Mouse (Mus musculus): ENCODE results near the gene Esrrg. TPM values are rescaled to one million over a fixed set of nuclear protein-coding genes. Genes with fewer than 3 reads are reported as not detected.
A peak's percentile ranks its signal among the peaks of the same experiment; 100 is the strongest.

Gene Esrrg
- polyA plus RNA-seq, 1 experiment from 2014 or later = 5.3 TPM

- H3K4me3 ChIP-seq (replicated peaks) = peak overlapping the region; percentile 47
- H3K4me1 ChIP-seq (replicated peaks) = peaks cover 36% of the 10 kb centered on the region
- no peak overlapping the region for H3K27ac ChIP-seq
- peaks cover 48% of the 10 kb centered on the region for H3K27me3 ChIP-seq (replicated peaks)
- no peak overlapping the region for H3K9ac ChIP-seq
- no peaks in the 10 kb centered on the region for H3K9me3 ChIP-seq
- H3K4me2 ChIP-seq (replicated peaks) = peak overlapping the region; percentile 98
- 3% methylated on average over 16 of the region's 16 CpGs for WGBS
- no peaks in the 10 kb centered on the region for H3K36me3 ChIP-seq
- ATAC-seq = peak; percentile 24; the same call in 1 of the 2 replicates
Observed at GRCm38 (mm10) chr1:187609853-187610230, 1.3 kb downstream of the Esrrg start.

DNA sequence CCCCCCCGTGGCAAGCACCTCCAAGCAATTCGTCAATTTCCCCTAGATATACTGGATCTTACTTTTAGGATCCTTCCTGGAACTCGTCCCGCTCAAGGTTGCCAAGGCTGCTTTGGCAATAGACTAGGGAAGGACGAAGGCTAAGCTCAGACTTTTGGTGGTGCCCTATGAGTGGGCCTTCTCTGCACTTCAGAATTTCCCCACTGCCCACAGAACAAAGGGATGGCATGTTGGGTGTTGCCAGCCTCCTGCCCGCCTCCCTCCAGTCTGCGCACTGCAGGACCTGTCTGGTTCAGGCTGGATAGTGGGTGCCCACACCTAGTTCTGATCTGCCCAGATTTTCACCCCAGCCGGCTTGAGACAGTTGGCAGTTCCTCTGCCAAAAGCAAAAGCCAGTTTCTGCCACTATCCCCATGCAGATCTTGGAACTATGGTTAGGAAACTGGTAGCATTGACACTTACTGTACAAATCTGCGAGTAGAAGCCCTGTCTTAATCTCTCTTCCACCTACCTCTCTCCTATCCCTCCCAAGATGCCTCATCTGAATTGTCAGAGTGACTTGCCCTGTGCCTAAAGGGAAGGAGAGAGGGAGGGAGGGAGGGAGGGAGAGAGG is 1.9 kb downstream of the Esrrg start:
- Histone ChIP-seq H3K27ac (no peak overlapping the region), H3K4me1 (replicated peaks) (peaks cover 32% of the 10 kb centered on the region), H3K4me2 (replicated peaks) (peak overlapping the region; percentile 98), H3K4me3 (replicated peaks) (no peak overlapping the region; the same call in 1 of the 2 replicates), H3K36me3 (no peaks in the 10 kb centered on the region), H3K9ac (no peak overlapping the region), H3K9me3 (no peaks in the 10 kb centered on the region), H3K27me3 (replicated peaks) (peaks cover 46% of the 10 kb centered on the region)
- no peak for ATAC-seq
- WGBS = 51% methylated on average over 8 of the region's 9 CpGs

- ATAC-seq = no peak
- Histone ChIP-seq H3K9ac (no peak overlapping the region), H3K36me3 (no peaks in the 10 kb centered on the region), H3K27ac (no peak overlapping the region), H3K9me3 (no peaks in the 10 kb centered on the region), H3K27me3 (replicated peaks) (peaks cover 31% of the 10 kb centered on the region), H3K4me3 (replicated peaks) (no peak overlapping the region), H3K4me1 (replicated peaks) (peaks cover 29% of the 10 kb centered on the region), H3K4me2 (replicated peaks) (no peak overlapping the region)
- WGBS = 41% methylated on average over 5 of the region's 5 CpGs
Observed at GRCm38 (mm10) chr1:187611925-187612324, 3.3 kb downstream of the Esrrg start.

DNA sequence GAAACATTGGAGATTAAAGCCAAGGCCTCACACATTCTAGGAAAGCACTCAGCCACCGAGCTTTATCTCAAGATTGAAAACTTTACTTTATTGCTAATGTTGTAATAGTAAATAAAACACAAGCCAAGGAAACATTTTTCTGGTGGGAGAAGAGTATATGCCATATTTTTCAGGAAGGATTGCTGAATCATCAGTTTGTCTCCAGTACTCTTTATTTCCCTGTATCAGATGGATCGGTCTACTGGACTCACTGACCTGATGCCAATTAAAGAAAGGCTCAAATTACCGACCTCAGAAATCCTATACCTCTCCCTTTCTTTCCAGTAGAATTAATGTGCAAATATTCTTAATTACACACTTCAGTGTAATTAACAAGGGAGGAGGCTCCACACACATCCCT is 4.7 kb downstream of the Esrrg start:
- WGBS = 69% methylated on average over 3 of the region's 3 CpGs
- no peak overlapping the region for H3K4me3 ChIP-seq (replicated peaks)
- H3K27me3 ChIP-seq (replicated peaks) = peaks cover 22% of the 10 kb centered on the region
- H3K9me3 ChIP-seq = no peaks in the 10 kb centered on the region
- no peak overlapping the region for H3K4me2 ChIP-seq (replicated peaks)
- H3K36me3 ChIP-seq = no peaks in the 10 kb centered on the region
- peaks cover 18% of the 10 kb centered on the region for H3K4me1 ChIP-seq (replicated peaks)
- ATAC-seq = no peak
- H3K27ac ChIP-seq = no peak overlapping the region
- no peak overlapping the region for H3K9ac ChIP-seq

DNA sequence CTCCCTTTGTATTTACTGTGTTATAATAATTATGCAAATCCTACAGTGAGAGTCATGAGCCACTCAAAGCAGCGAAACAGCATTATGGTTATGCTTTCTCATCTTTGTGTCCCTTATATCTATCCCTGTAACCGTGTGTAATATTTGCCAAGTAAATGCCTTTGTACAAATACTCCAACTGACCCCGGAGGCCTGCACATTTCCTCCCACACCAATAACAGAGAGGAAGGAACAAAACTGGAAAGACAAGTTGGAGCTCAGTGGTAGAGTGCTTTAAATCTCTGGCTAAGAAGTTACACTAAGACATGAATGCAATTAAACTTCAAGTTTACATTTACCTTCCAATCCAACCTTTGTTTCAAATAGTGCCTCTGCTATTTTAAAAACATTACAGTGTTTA is 15.4 kb downstream of the Esrrg start:
- no peaks in the 10 kb centered on the region for H3K36me3 ChIP-seq
- H3K9me3 ChIP-seq = no peaks in the 10 kb centered on the region
- H3K4me3 ChIP-seq (replicated peaks) = no peak overlapping the region
- H3K9ac ChIP-seq = no peak overlapping the region
- no peak overlapping the region for H3K27ac ChIP-seq
- H3K27me3 ChIP-seq (replicated peaks) = no peaks in the 10 kb centered on the region
- no peaks in the 10 kb centered on the region for H3K4me1 ChIP-seq (replicated peaks)
- WGBS = 49% methylated on average over 3 of the region's 3 CpGs
- no peak overlapping the region for H3K4me2 ChIP-seq (replicated peaks)
- peak; percentile 71; the same call in 1 of the 2 replicates for ATAC-seq

DNA sequence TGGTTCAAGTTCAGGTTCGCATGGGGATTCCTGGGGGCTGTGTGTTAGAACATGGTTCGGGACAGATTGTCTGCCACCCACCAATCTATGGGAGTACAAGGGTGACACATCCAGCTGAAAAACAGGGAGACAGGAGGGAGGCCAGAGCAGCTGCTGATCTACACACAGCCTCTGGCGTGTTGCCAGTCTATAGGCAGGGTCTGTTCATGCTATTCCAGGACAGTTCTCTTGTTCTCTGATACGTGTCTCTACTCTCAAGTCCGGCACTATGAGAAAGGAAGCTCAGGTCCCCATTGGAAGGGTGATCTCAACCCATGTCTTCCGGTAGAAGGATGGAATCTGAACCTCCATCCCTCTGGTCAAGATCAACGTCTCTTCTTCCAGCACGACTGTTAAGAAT is 21.8 kb downstream of the Esrrg start:
- Histone ChIP-seq H3K4me2 (replicated peaks) (no peak overlapping the region), H3K9ac (no peak overlapping the region), H3K9me3 (no peaks in the 10 kb centered on the region), H3K27ac (no peak overlapping the region), H3K4me3 (replicated peaks) (no peak overlapping the region), H3K4me1 (replicated peaks) (no peaks in the 10 kb centered on the region), H3K36me3 (no peaks in the 10 kb centered on the region), H3K27me3 (replicated peaks) (no peaks in the 10 kb centered on the region)
- WGBS = 72% methylated on average over 8 of the region's 8 CpGs
- no peak for ATAC-seq

GRCm38 (mm10) chr1:187631486-187631885 is 22.9 kb downstream of the Esrrg start:
- 92% methylated on average over 8 of the region's 8 CpGs for WGBS
- Histone ChIP-seq H3K36me3 (no peaks in the 10 kb centered on the region), H3K4me3 (replicated peaks) (no peak overlapping the region), H3K9ac (no peak overlapping the region), H3K4me1 (replicated peaks) (no peaks in the 10 kb centered on the region), H3K4me2 (replicated peaks) (no peak overlapping the region), H3K9me3 (no peaks in the 10 kb centered on the region), H3K27ac (no peak overlapping the region), H3K27me3 (replicated peaks) (no peaks in the 10 kb centered on the region)
- no peak for ATAC-seq

GRCm38 (mm10) chr1:187645258-187645657 is 36.7 kb downstream of the Esrrg start:
- H3K4me2 ChIP-seq (replicated peaks) = no peak overlapping the region

DNA sequence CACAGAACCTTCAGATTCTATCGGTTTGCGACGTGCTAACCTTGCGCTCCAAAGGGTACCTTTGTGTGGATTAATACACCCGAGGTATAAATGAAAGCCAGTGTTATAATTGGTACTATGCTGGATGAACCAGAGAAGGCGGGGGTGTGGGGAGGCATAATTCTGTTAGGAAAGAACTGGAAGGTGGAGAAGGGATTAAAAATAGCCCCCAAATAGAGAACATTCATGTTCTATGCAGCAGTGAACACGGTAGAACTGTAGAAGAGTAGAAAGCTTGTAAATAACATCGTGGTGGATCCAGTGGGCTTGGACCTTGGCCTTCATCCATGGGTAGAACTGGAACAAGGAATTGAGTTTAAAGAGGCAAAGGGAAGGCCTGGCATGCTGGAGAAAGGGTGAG is 40.0 kb downstream of the Esrrg start:
- H3K27me3 ChIP-seq (replicated peaks) = no peaks in the 10 kb centered on the region
- H3K36me3 ChIP-seq = no peaks in the 10 kb centered on the region
- H3K4me1 ChIP-seq (replicated peaks) = peaks cover 15% of the 10 kb centered on the region
- no peak overlapping the region for H3K27ac ChIP-seq
- 94% methylated on average over 8 of the region's 8 CpGs for WGBS
- H3K4me3 ChIP-seq (replicated peaks) = no peak overlapping the region
- H3K9me3 ChIP-seq = no peaks in the 10 kb centered on the region
- ATAC-seq = no peak
- no peak overlapping the region for H3K9ac ChIP-seq
- H3K4me2 ChIP-seq (replicated peaks) = no peak overlapping the region

More at GRCm38 (mm10) chr1:187645258-187645657, 36.7 kb downstream of the Esrrg start:
- no peak overlapping the region for H3K9ac ChIP-seq
- no peak for ATAC-seq
- 88% methylated on average over 8 of the region's 8 CpGs for WGBS
- H3K36me3 ChIP-seq = no peaks in the 10 kb centered on the region
- H3K27ac ChIP-seq = no peak overlapping the region
- H3K4me3 ChIP-seq (replicated peaks) = no peak overlapping the region
- no peaks in the 10 kb centered on the region for H3K9me3 ChIP-seq
- no peaks in the 10 kb centered on the region for H3K27me3 ChIP-seq (replicated peaks)
- no peaks in the 10 kb centered on the region for H3K4me1 ChIP-seq (replicated peaks)

- ATAC-seq = no peak
- H3K27me3 ChIP-seq (replicated peaks) = no peaks in the 10 kb centered on the region
- WGBS = 37% methylated on average over 5 of the region's 5 CpGs
Observed at GRCm38 (mm10) chr1:187649871-187650270, 41.3 kb downstream of the Esrrg start.

DNA sequence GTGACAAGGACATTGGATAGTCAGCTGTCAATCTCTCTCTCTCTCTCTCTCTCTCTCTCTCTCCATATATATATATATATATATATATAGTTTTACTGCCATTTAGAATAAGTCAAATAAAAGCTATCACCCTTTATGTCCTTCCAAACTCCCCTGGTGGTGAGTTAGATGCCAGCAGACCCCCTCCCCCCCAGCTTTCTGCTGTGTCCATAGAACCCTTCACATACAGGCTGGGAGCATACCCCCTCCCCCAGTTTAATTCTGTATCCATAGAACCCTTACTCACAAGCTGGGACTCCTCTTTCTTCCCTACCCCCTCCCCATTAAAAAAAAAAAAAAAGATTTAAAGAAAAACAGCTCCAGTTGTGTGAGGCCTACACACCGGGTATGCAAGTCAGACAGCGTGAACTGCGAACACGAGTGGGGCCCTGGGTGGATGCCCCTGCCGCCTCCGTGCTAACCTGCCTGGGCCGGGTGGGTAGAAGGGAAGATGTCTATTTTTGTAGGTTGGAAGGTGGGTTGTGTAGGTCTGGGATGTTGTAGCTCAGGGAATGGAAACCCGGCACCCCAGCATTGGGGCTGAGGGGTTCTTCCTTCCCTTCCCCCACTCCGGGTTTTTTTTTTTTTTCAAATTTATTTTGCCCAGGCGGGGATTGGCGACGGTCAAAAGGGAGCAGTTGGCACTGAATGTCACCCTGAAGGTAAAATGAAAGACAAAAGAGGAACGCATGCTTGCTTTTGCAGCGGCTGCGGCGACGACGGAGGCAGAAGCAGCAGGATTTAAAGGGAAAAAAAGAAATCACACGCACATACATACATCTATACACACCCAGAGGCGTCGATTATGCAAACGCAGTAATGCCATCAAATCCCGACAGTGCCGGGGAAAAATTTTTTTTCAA is 42.4 kb downstream of the Esrrg start:
- Histone ChIP-seq H3K36me3 (no peaks in the 10 kb centered on the region), H3K4me1 (replicated peaks) (peaks cover 15% of the 10 kb centered on the region), H3K27me3 (replicated peaks) (no peaks in the 10 kb centered on the region), H3K27ac (no peak overlapping the region), H3K4me3 (replicated peaks) (peak overlapping the region; percentile 67), H3K9ac (0 out of 2 replicates have a peak overlapping the region, but pooled peaks have one; percentile 21), H3K4me2 (replicated peaks) (peak overlapping the region; percentile 98), H3K9me3 (no peaks in the 10 kb centered on the region)
- WGBS = 12% methylated on average over 24 of the region's 24 CpGs
- peak; percentile 22; the same call in 1 of the 2 replicates for ATAC-seq

More at GRCm38 (mm10) chr1:187649871-187650270, 41.3 kb downstream of the Esrrg start:
- H3K27ac ChIP-seq = no peak overlapping the region
- no peaks in the 10 kb centered on the region for H3K36me3 ChIP-seq
- no peaks in the 10 kb centered on the region for H3K9me3 ChIP-seq
- no peak overlapping the region for H3K4me3 ChIP-seq (replicated peaks)
- H3K9ac ChIP-seq = no peak overlapping the region
- H3K4me1 ChIP-seq (replicated peaks) = peaks cover 15% of the 10 kb centered on the region
- H3K4me2 ChIP-seq (replicated peaks) = no peak overlapping the region

DNA sequence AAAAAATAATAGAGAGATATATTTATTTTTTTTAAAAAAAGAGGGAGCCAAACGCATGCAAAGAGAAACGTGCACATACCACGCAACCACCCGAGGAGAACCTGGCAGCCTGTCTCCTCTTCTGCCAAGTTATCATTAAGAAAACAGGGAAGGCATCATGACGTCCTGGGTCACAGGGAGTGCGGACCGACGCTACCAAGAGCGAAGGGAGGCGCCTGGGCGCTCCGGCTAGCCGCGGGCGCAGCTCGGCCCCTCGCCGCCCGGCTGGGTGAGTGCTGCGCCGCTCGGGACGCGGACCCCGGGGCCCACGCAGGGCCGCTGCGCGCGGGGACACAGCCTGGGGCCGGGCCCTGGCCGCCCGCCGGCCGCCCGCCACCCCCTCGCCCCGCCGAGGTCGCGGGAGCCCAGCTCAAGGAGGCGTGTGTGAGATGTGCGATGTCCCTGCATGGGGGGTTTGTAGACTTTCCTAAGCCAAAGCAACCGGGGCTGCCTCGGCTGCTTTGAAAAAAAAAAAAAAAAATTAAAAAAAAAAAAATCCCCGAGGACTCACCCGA is 43.2 kb downstream of the Esrrg start:
- no peaks in the 10 kb centered on the region for H3K27me3 ChIP-seq (replicated peaks)
- H3K4me3 ChIP-seq (replicated peaks) = peak overlapping the region; percentile 67
- peaks cover 15% of the 10 kb centered on the region for H3K4me1 ChIP-seq (replicated peaks)
- no peaks in the 10 kb centered on the region for H3K9me3 ChIP-seq
- WGBS = under 1% methylated on average over 47 of the region's 47 CpGs
- H3K4me2 ChIP-seq (replicated peaks) = peak overlapping the region; percentile 98
- H3K9ac ChIP-seq = peak overlapping the region; percentile 76
- H3K27ac ChIP-seq = peak overlapping the region; percentile 58; the same call in 1 of the 2 replicates
- H3K36me3 ChIP-seq = no peaks in the 10 kb centered on the region
- peak; percentile 82 for ATAC-seq
